Mouse (Mus musculus) left cerebral cortex, adult 2 months (tissue): ENCODE data around the gene Nos1. TPM values are rescaled to one million over a fixed set of nuclear protein-coding genes. Genes with fewer than 3 reads are reported as not detected.

ENCODE experiments used
- DNase-seq, 2 experiments: peaks; one replicate each; pipeline ENCODE4 v3.0.0; 2021 to 2022; ENCODE audit warnings: low spot score in 2 of 2, mixed read lengths in 1 of 2; ENCODE audit errors: extremely low spot score in 1 of 2
- H3K27ac ChIP-seq: fragments of 200-600 bp; 2 replicates; pipeline ENCODE4 v1.8.1; 2022
- H3K4me3 ChIP-seq: fragments of 200-600 bp; 2 replicates; pipeline ENCODE4 v1.8.1; 2022
- CTCF ChIP-seq: fragments of 200-600 bp; IDR thresholded peaks from 2 replicates; pipeline ENCODE4 v1.8.1; 2022; ENCODE audit warnings: antibody characterized with exemption, mild to moderate bottlenecking, moderate library complexity
- intact Hi-C: fragments of 180-260 bp; cut with DNase I; formaldehyde crosslinking; loops from one replicate; pipeline ENCODE4 v1.15.1; 2025
- total RNA-seq, 2 experiments: library from RNA; stranded (reverse); gene quantifications; 2 replicates each; pipeline ENCODE4 v1.2.3; 2021

Gene Nos1
- total RNA-seq, 2 experiments from 2014 or later = 34.5 to 41.2 TPM

DNA sequence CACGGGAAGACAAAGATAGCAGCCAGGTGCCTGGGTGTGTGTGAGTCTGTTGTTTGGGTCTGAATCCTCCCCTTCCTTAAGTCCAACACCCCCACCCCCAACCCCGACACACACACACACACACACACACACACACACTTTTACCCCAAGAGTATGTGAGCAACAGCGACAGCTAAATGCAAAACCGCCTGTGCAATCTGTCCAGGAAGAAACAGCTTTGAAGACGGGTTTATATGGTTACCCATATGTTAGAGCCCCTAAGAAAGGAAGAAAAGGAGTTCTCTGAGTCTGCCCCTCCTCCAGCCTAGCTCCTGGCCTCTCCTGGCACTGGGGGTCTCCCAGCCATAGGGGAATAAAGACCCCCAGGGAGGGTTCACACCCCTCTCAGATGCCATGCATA lies 60.2 kb downstream of the Nos1 start:
- no peak for TF ChIP-seq CTCF
- H3K27ac ChIP-seq = peak overlapping the region; percentile 63; the same call in 1 of the 2 replicates
- DNase-seq = no peak
- intact Hi-C loops = loop anchor here (2.0 kb wide), 1 partner anchor 92 kb away; no protein-coding TSS in a partner anchor
- H3K4me3 ChIP-seq = no peak overlapping the region

- Histone ChIP-seq H3K27ac (peak overlapping the region; percentile 63), H3K4me3 (peak overlapping the region; percentile 49)
- TF ChIP-seq CTCF = no peak
- peak; percentile 33 to 45 for DNase-seq
- intact Hi-C loops = loop anchor here (2.0 kb wide), 1 partner anchor 91 kb away; no protein-coding TSS in a partner anchor
Observed at GRCm38 (mm10) chr5:117841651-117842347, 61.0 kb downstream of the Nos1 start.

DNA sequence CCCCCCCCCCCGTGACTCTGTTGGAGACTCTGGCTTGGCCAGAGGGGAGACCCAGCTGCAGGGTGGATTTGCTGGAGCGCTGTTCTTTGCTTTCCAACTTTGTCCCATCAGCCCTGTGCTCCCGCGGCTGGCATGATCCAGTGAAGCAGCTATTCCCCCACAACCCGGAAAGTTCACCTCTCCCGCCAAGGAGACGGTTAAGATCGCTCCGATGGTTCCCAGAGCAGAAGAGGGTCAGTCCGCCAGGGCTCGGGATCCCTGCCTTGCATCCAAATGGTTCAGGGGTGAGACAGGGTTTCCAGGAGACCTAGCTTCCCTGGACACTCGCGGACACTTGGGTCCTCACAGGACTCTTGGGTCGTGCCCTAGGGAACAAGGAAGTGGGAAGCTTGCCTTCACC lies 61.9 kb downstream of the Nos1 start:
- H3K27ac ChIP-seq = no peak overlapping the region
- no peak for DNase-seq
- peak overlapping the region; percentile 49 for H3K4me3 ChIP-seq
- no peak for TF ChIP-seq CTCF
- intact Hi-C loops = no loop called here

DNA sequence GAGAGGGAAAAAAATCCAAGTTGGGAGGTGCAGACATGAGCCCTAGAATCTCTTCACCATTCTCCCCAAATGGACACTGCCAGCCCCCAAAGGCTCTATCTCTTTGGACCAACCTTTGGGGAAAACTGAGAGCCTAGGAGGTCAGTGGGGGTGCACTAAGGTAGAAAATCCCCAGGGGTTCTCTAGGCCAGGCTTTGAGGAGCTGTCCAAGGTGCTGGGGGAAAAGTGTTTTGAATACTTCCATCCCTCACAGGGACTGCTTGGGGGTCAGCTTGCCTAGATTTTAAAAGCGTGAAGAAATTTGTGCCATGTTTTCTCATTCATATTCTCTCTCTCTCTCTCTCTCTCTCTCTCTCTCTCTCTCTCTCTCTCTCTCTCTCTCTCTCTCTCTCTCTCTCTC lies 63.8 kb downstream of the Nos1 start:
- DNase-seq = no peak
- Histone ChIP-seq H3K4me3 (no peak overlapping the region), H3K27ac (no peak overlapping the region)
- no peak for TF ChIP-seq CTCF
- intact Hi-C loops = no loop called here

- DNase-seq = no peak
- TF ChIP-seq CTCF = no peak
- Histone ChIP-seq H3K27ac (no peak overlapping the region), H3K4me3 (no peak overlapping the region)
- intact Hi-C loops = no loop called here
Observed at GRCm38 (mm10) chr5:117850474-117850873, 69.6 kb downstream of the Nos1 start.

- intact Hi-C loops = no loop called here
- no peak for TF ChIP-seq CTCF
Observed at GRCm38 (mm10) chr5:117853741-117854140, 72.9 kb downstream of the Nos1 start.

GRCm38 (mm10) chr5:117864588-117865300 lies 83.9 kb downstream of the Nos1 start:
- TF ChIP-seq CTCF = no peak
- intact Hi-C loops = no loop called here
- H3K27ac ChIP-seq = peak overlapping the region; percentile 47; the same call in 1 of the 2 replicates

More at GRCm38 (mm10) chr5:117853741-117854140, 72.9 kb downstream of the Nos1 start:
- Histone ChIP-seq H3K4me3 (no peak overlapping the region), H3K27ac (no peak overlapping the region)
- DNase-seq = no peak

DNA sequence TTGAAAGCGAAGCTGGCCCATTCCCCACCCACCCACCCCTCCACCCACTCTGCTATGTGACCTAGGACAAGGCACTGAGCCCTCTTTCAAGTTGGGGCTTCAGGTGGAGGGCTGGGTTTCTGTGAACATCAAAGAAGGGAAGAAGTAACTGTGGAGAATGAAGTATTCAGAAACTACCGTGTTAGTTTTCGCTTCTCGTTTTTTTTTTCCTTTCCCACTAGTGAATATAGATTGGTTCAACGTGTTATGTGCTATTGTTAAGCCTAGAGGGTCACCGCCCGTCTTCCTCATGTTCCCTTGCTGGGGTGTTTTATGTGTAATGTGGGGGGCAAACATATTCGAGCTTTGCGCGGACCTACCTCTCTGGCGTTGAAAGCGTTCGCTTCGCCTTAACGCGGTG lies 85.0 kb downstream of the Nos1 start:
- intact Hi-C loops = no loop called here
- Histone ChIP-seq H3K27ac (no peak overlapping the region), H3K4me3 (no peak overlapping the region)
- DNase-seq = no peak
- no peak for TF ChIP-seq CTCF

More at GRCm38 (mm10) chr5:117864588-117865300, 83.9 kb downstream of the Nos1 start:
- no peak overlapping the region for H3K4me3 ChIP-seq
- DNase-seq = peak; percentile 60 to 68

GRCm38 (mm10) chr5:117871614-117872013 lies 90.8 kb downstream of the Nos1 start:
- Histone ChIP-seq H3K27ac (no peak overlapping the region), H3K4me3 (no peak overlapping the region)
- no peak for DNase-seq
- no peak for TF ChIP-seq CTCF
- intact Hi-C loops = no loop called here

DNA sequence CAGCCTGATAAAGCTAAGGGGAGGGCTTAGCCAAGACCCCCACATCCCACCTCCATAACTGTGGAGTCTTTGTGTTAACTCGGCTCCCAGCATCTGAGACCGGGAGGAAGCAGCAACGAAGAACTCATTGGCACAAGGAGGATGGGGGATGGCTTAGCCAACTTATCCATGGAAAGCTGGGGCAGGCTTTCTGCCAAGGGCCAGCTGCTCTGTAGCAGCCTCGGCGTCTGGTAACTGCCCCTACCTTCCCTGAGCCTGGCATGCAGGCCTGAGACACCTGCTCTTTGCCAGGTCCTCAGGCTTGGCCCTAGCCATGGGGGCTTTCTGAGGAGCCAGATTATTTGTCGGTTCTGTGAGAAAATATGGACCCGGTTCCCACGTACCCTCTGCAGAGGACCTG lies 93.0 kb downstream of the Nos1 start:
- H3K4me3 ChIP-seq = no peak overlapping the region
- intact Hi-C loops = no loop called here
- DNase-seq = no peak
- H3K27ac ChIP-seq = no peak overlapping the region
- TF ChIP-seq CTCF = no peak

- no peak overlapping the region for H3K27ac ChIP-seq
- no peak for DNase-seq
- no peak overlapping the region for H3K4me3 ChIP-seq
- intact Hi-C loops = no loop called here
- no peak for TF ChIP-seq CTCF
Observed at GRCm38 (mm10) chr5:117874236-117874635, 93.4 kb downstream of the Nos1 start.

- H3K4me3 ChIP-seq = no peak overlapping the region
- H3K27ac ChIP-seq = no peak overlapping the region
- DNase-seq = no peak
- TF ChIP-seq CTCF = no peak
- intact Hi-C loops = no loop called here
Observed at GRCm38 (mm10) chr5:117879136-117879535, 98.3 kb downstream of the Nos1 start.
